Mouse (Mus musculus) olfactory bulb, adult 2 months (tissue): ENCODE measurements around the gene Hbp1. TPM values are rescaled to one million over a fixed set of nuclear protein-coding genes. Genes with fewer than 3 reads are reported as not detected.

Experiments
- H3K27ac ChIP-seq: fragments of 200-500 bp; 2 replicates; pipeline ENCODE4 v1.5.1; 2012; ENCODE audit warnings: low read depth, low read length; ENCODE audit not compliant: insufficient read depth
- H3K4me1 ChIP-seq: fragments of 200-500 bp; 2 replicates; pipeline ENCODE4 v1.6.1; 2012; ENCODE audit warnings: low read length; ENCODE audit not compliant: control insufficient read depth, insufficient read depth
- H3K4me3 ChIP-seq: fragments of 200-500 bp; 2 replicates; pipeline ENCODE4 v1.5.1; 2012; ENCODE audit warnings: mild to moderate bottlenecking, low read depth, low read length, moderate library complexity; ENCODE audit not compliant: insufficient read depth
- CTCF ChIP-seq: fragments of 200-500 bp; IDR thresholded peaks from 2 replicates; pipeline ENCODE4 v1.5.1; 2012; ENCODE audit warnings: low read depth, mild to moderate bottlenecking, low read length, moderate library complexity; ENCODE audit not compliant: insufficient read depth
- POLR2A ChIP-seq: fragments of 200-500 bp; IDR thresholded peaks from 2 replicates; pipeline ENCODE4 v1.6.1; 2012; ENCODE audit warnings: mild to moderate bottlenecking, low read depth, low read length, moderate library complexity; ENCODE audit not compliant: insufficient read depth
- WGBS: fragments of 180-500 bp; shearing (Covaris S2); methylation state at CpG from one replicate; pipeline ENCODE4 v1.1.7; 2018; 5-methylcytosine and 5-hydroxymethylcytosine counted together
- polyA plus RNA-seq: library from polyadenylated mRNA; stranded (reverse); fragments of >200 nt; gene quantifications from 2 replicates; pipeline ENCODE4 v1.2.4, GENCODE M21; 2012; ENCODE audit warnings: low replicate concordance; ENCODE audit not compliant: missing spikeins, insufficient read depth, insufficient read length

Hbp1 gene
- polyA plus RNA-seq, 1 experiment = not detected

GRCm38 (mm10) chr12:31984206-31984605 is 33.9 kb upstream of the Hbp1 start:
- 68% methylated on average over 2 of the region's 2 CpGs for WGBS
- Histone ChIP-seq H3K4me3 (no peak overlapping the region), H3K27ac (no peak overlapping the region), H3K4me1 (peaks cover 5% of the 10 kb centered on the region; the same call in 1 of the 2 replicates)
- TF ChIP-seq POLR2A (no peak), CTCF (no peak)

DNA sequence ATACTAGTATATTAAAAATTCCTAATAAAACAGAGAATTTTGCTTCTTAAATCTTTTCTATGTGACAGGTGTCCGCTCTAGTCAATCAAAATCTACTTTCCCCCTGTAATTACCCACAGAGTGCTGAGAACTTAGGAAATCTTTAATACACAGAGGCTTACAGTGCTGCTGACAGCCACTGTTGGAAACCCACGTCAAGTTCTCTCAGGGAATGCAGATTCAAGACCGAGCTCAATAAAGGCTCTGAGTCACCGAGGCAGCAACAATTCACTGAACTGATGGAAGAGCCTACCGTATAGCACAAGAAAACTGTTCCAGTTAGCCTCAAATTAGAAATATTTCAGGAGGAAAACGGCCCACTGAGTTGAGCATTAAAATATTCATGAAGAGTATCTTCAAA is 33.4 kb upstream of the Hbp1 start:
- H3K27ac ChIP-seq = no peak overlapping the region
- TF ChIP-seq CTCF (no peak), POLR2A (no peak)
- no peak overlapping the region for H3K4me3 ChIP-seq
- 35% methylated on average over 6 of the region's 6 CpGs for WGBS
- peaks cover 5% of the 10 kb centered on the region; the same call in 1 of the 2 replicates for H3K4me1 ChIP-seq

GRCm38 (mm10) chr12:31983238-31983637 is 32.9 kb upstream of the Hbp1 start:
- Histone ChIP-seq H3K27ac (no peak overlapping the region), H3K4me1 (peaks cover 5% of the 10 kb centered on the region; the same call in 1 of the 2 replicates), H3K4me3 (no peak overlapping the region)
- TF ChIP-seq POLR2A (no peak), CTCF (no peak)
- 56% methylated on average over 7 of the region's 7 CpGs for WGBS

DNA sequence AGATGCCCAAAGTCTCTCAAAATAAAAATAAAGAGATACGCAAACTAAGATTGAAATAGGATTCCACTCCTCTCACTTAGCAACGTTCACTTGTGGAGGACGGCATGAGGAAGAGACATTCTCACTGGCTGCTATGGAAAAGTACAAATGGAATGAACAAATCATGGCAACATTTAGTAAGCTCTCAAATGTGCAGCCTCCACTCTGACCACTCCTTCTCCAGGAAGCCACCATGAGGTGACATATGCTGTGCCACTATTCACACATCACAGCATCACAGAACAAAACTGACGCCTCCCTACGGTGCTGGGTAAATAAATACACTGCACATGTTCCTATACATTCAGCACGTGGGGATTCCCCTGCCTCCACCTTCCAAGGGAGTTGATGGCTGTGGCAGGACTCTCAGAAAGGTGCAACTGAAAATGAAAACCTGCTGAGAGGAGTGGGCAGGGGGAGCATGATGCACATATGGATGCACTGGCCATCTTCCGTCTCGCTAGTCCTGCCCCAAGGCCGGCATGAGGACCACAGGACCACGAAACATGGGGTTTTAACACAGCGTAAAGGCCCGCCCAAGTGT is 27.4 kb upstream of the Hbp1 start:
- 75% methylated on average over 12 of the region's 12 CpGs for WGBS
- Histone ChIP-seq H3K4me3 (no peak overlapping the region), H3K4me1 (peaks cover 8% of the 10 kb centered on the region), H3K27ac (no peak overlapping the region)
- TF ChIP-seq CTCF (no peak), POLR2A (no peak)

GRCm38 (mm10) chr12:31976544-31976943 is 26.2 kb upstream of the Hbp1 start:
- no peak for TF ChIP-seq CTCF
- no peak for TF ChIP-seq POLR2A
- 70% methylated on average over 7 of the region's 7 CpGs for WGBS
- Histone ChIP-seq H3K27ac (no peak overlapping the region), H3K4me3 (no peak overlapping the region), H3K4me1 (peaks cover 8% of the 10 kb centered on the region)

- peaks cover 8% of the 10 kb centered on the region for H3K4me1 ChIP-seq
- TF ChIP-seq POLR2A = no peak
- no peak for TF ChIP-seq CTCF
- no peak overlapping the region for H3K27ac ChIP-seq
- no peak overlapping the region for H3K4me3 ChIP-seq
- WGBS = 60% methylated on average over 13 of the region's 13 CpGs
These were observed 23.3 kb upstream of the Hbp1 start for GRCm38 (mm10) chr12:31973473-31974172.

GRCm38 (mm10) chr12:31971547-31971946 is 21.2 kb upstream of the Hbp1 start:
- H3K4me3 ChIP-seq = no peak overlapping the region
- no peak overlapping the region for H3K27ac ChIP-seq
- TF ChIP-seq POLR2A = no peak
- TF ChIP-seq CTCF = no peak
- H3K4me1 ChIP-seq = peaks cover 6% of the 10 kb centered on the region
- 88% methylated on average over 8 of the region's 8 CpGs for WGBS

DNA sequence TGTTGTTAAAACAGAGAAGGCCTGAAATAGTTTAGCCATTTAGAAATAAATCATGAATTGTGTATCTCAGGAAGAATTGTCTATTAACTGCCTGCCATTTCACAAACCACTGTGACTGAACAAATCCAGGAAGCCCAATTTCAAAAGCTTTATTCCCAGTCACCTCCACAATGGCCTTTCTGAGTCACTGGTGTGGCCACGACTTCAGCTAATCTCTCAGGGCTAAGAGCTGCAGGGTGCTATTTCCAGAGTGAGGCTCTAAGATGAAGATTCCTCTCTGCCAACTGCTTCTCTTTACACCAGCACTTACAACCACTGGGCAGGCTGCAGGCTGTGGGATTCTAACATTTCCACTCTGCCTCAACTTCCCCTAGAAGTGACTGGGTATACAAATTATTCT is 18.8 kb upstream of the Hbp1 start:
- Histone ChIP-seq H3K4me3 (no peak overlapping the region), H3K27ac (no peak overlapping the region), H3K4me1 (peaks cover 6% of the 10 kb centered on the region)
- 40% methylated on average over 1 of the region's 1 CpGs for WGBS
- TF ChIP-seq POLR2A = no peak
- TF ChIP-seq CTCF = no peak

- H3K4me3 ChIP-seq = no peak overlapping the region
- WGBS = 0% methylated on average over 2 of the region's 2 CpGs
- H3K4me1 ChIP-seq = no peaks in the 10 kb centered on the region
- H3K27ac ChIP-seq = no peak overlapping the region
- TF ChIP-seq POLR2A (no peak), CTCF (no peak)
These were observed 17.2 kb upstream of the Hbp1 start for GRCm38 (mm10) chr12:31967536-31967935.
